In genomic region chr7:45717918-45718297, GRCm38 (mm10) we compare ENCODE assay signal across 8 mouse cellular contexts. TPM values are rescaled to one million over a fixed set of nuclear protein-coding genes. Genes with fewer than 3 reads are reported as not detected.
A peak's percentile ranks its signal among the peaks of the same experiment; 100 is the strongest.
DNase-seq lines count a peak whose midpoint lies in the region; ATAC-seq and TF ChIP-seq lines count a peak whose summit lies in the region.

Gene Sphk2, minus strand, starts transcription at chr7:45718002.

- ATAC-seq in G1E (ENCODE audit: extremely low read depth, insufficient number of reproducible peaks, low FRiP score, poor library complexity, severe bottlenecking), result peak; percentile 62
- peak; percentile 82 for ATAC-seq in forebrain, postnatal 0 days
- ATAC-seq in lung, embryonic 15.5 days (ENCODE audit: borderline replicate concordance, extremely low read depth, low FRiP score, low TSS enrichment), result peak; percentile 70

- peak within 1 kb of the TSS; percentile 90 for H3K27ac ChIP-seq in forebrain, postnatal 0 days (ENCODE audit: low read depth, low read length)
- H3K27ac ChIP-seq in lung, embryonic 15.5 days, result peak within 1 kb of the TSS; percentile 88

- H3K4me2 ChIP-seq in forebrain, postnatal 0 days (ENCODE audit: low read depth), result peak within 1 kb of the TSS; percentile 65
- peak within 1 kb of the TSS; percentile 86 for H3K4me2 ChIP-seq in lung, embryonic 15.5 days

- no peak for TF ChIP-seq CTCF in G1E (IDR thresholded peaks at IDR 0.05; ENCODE audit: low read depth, low read length)
- no peak for TF ChIP-seq CTCF in forebrain, postnatal 0 days (IDR thresholded peaks at IDR 0.05; ENCODE audit: low read depth)

- no peaks in the 10 kb centered on the region for H3K9me3 ChIP-seq in G1E (replicated peaks)
- no peaks in the 10 kb centered on the region for H3K9me3 ChIP-seq in forebrain, postnatal 0 days (ENCODE audit: low read length)
- no peaks in the 10 kb centered on the region for H3K9me3 ChIP-seq in lung, embryonic 15.5 days

- peak within 1 kb of the TSS; percentile 77 for H3K4me3 ChIP-seq in G1E (ENCODE audit: low read depth, low read length)
- H3K4me3 ChIP-seq in forebrain, postnatal 0 days (ENCODE audit: low read depth, low read length), result peak within 1 kb of the TSS; percentile 72
- peak within 1 kb of the TSS; percentile 86 for H3K4me3 ChIP-seq in lung, embryonic 15.5 days

- peak within 1 kb of the TSS; percentile 91 for H3K9ac ChIP-seq in forebrain, postnatal 0 days
- H3K9ac ChIP-seq in lung, embryonic 15.5 days, result peak within 1 kb of the TSS; percentile 97

- H3K27me3 ChIP-seq in G1E (ENCODE audit: insufficient read depth, low read length), result no peaks in the 10 kb centered on the region
- no peaks in the 10 kb centered on the region for H3K27me3 ChIP-seq in forebrain, postnatal 0 days (ENCODE audit: insufficient read depth, low read length)
- H3K27me3 ChIP-seq in lung, embryonic 15.5 days, result no peaks in the 10 kb centered on the region

- peak; percentile 74 for DNase-seq in G1E (ENCODE audit: low spot score)
- peak; percentile 97 to 99 for DNase-seq in cerebellum, adult 18-20 months
- peak; percentile 100 for DNase-seq in forebrain, postnatal 0 days
- DNase-seq in heart, postnatal 4 days, result peak; percentile 99
- peak; percentile 98 to 99 for DNase-seq in layer of hippocampus, adult 8-10 months (ENCODE audit: low spot score in 2 of 2)
- DNase-seq in ovary, adult 18-20 months (ENCODE audit: low spot score), result peak; percentile 97
- peak; percentile 99 for DNase-seq in thymus, postnatal 0 days (ENCODE audit: low spot score)

- WGBS in forebrain, postnatal 0 days, result under 1% methylated on average over 41 of the region's 41 CpGs
- under 1% methylated on average over 41 of the region's 41 CpGs for WGBS in lung, embryonic 15.5 days

- peaks cover 76% of the 10 kb centered on the region for H3K36me3 ChIP-seq in G1E (replicated peaks)
- H3K36me3 ChIP-seq in forebrain, postnatal 0 days (ENCODE audit: insufficient read depth), result peaks cover 36% of the 10 kb centered on the region
- H3K36me3 ChIP-seq in lung, embryonic 15.5 days, result peaks cover 44% of the 10 kb centered on the region

- H3K4me1 ChIP-seq in G1E (ENCODE audit: insufficient read depth, low read depth, low read length), result peaks cover 77% of the 10 kb centered on the region
- H3K4me1 ChIP-seq in forebrain, postnatal 0 days (ENCODE audit: insufficient read depth), result peaks cover 19% of the 10 kb centered on the region
- peaks cover 60% of the 10 kb centered on the region for H3K4me1 ChIP-seq in lung, embryonic 15.5 days

RNA-seq across cellular contexts. Expression of gene Sphk2, which starts in this region (rescaled TPM):
- total RNA-seq in G1E (2014; fragmentation: Nextera tagmentation) (16.3 and 21.4 TPM in 2 replicates), G1E (2017) (9.3 and 9.8 TPM in 2 replicates)
- polyA plus RNA-seq in G1E (2012), result 96.0 and 115 TPM in 2 replicates
- total RNA-seq in forebrain, postnatal 0 days (2014; rRNA removed), result 19.6 and 21.5 TPM in 2 replicates
- 16.5 and 18.7 TPM in 2 replicates for polyA plus RNA-seq in forebrain, postnatal 0 days (2015; fragmentation: Nextera tagmentation; extraction: Ambion mirVana)
- total RNA-seq in heart, postnatal 4 days (2021), result 10 to 100 TPM; 14.2 to 16.7 TPM
- 10 to 100 TPM; 28.1 to 36.7 (median 32.7) TPM for total RNA-seq in layer of hippocampus, adult 8-10 months (2022)
- 26.4 and 26.5 TPM in 2 replicates for polyA plus RNA-seq in lung, embryonic 15.5 days (2015; fragmentation: Nextera tagmentation; extraction: Ambion mirVana)
- polyA plus RNA-seq in thymus, postnatal 0 days (2015; fragmentation: Nextera tagmentation; extraction: Ambion mirVana), result 19.8 and 21.8 TPM in 2 replicates

Comparison
In these comparisons a context has a peak if more than half of its experiments do, and no peak if none do; other contexts are left out.
1. Peak in every context shown above with its lines: DNase-seq, ATAC-seq, H3K4me3 ChIP-seq and H3K27ac ChIP-seq.